In the genomic region with DNA sequence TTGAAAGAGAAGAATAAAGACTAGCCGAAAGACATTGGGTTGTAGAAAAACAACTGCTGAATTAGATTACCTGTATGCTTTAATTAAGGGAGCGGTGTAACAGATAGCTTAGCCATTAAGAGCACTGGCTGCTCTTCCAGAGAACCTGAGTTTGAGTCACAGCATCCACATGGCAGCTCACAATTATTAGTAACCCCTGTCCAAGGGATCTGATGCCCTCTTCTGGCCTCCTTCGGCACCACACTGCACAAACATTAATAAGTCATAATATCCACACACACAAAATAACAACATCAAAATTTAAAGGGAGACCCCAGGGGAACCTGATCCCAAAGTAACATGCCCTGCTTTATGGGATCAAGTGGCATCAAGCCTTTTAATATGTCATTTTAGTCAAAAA, we compare ENCODE assay signal across 8 mouse cellular contexts.
DNase-seq lines count a peak whose midpoint lies in the region; ATAC-seq lines count a peak whose summit lies in the region.

No protein-coding gene starts in this region.

- intact Hi-C loops in left cerebral cortex, postnatal 4 days (cut with DNase I): loop anchor here (10.0 kb wide), 1 partner anchor 132 kb away; no protein-coding TSS in a partner anchor

- peak; percentile 56 for DNase-seq in CD4-positive, CD25-positive, alpha-beta regulatory T cell, adult 2 months (ENCODE audit: low read depth, low spot score)
- peak; percentile 15 for DNase-seq in left cerebral cortex, postnatal 4 days
- no peak for DNase-seq in left cerebral cortex, adult 11 months (ENCODE audit: low spot score)
- DNase-seq in brain, adult 2 months (ENCODE audit: low read depth, low spot score): peak; percentile 14
- peak; percentile 46 for DNase-seq in lung, postnatal 10 days
- DNase-seq in urinary bladder, adult 2 months (ENCODE audit: low spot score): no peak
- no peak for DNase-seq in frontal cortex, adult 2 months (ENCODE audit: extremely low spot score in 1 of 2, low spot score in 1 of 2)

- no peak for ATAC-seq in CD4-positive, CD25-positive, alpha-beta regulatory T cell, adult 4 months

Comparison
In these comparisons a context has a peak if more than half of its experiments do, and no peak if none do; other contexts are left out.
1. DNase-seq: peak in CD4-positive, CD25-positive, alpha-beta regulatory T cell, adult 2 months (single experiment), left cerebral cortex, postnatal 4 days (single experiment), brain, adult 2 months (single experiment) and lung, postnatal 10 days (single experiment); none in left cerebral cortex, adult 11 months (single experiment), urinary bladder, adult 2 months (single experiment) and frontal cortex, adult 2 months (0 of 2).